Mouse (Mus musculus) 3T3-L1 (cell line): ENCODE data around the gene Timm17b.
A peak's percentile ranks its signal among the peaks of the same experiment; 100 is the strongest.

Source experiments
- DNase-seq: peaks from one replicate; pipeline ENCODE4 v3.0.0-alpha.2; 2015; ENCODE audit warnings: low read depth, low spot score

Timm17b gene

GRCm38 (mm10) chrX:7919601-7920383 is 20.6 kb downstream of the Timm17b start, which contains the start of gene Pcsk1n:
Gene Pcsk1n (plus strand): TSS chrX:7919822.
- no peak for DNase-seq

GRCm38 (mm10) chrX:7922032-7922431 is 22.9 kb downstream of the Timm17b start:
- no peak for DNase-seq

GRCm38 (mm10) chrX:7926266-7926665 is 27.1 kb downstream of the Timm17b start:
- DNase-seq: no peak

GRCm38 (mm10) chrX:7927116-7927515 is 28.0 kb downstream of the Timm17b start:
- no peak for DNase-seq

GRCm38 (mm10) chrX:7928270-7928790 is 29.2 kb downstream of the Timm17b start, which contains the start of gene Eras:
Gene Eras (minus strand): TSS chrX:7928607.
- no peak for DNase-seq

GRCm38 (mm10) chrX:7936874-7937273 is 37.7 kb downstream of the Timm17b start:
- DNase-seq: peak; percentile 15

GRCm38 (mm10) chrX:7937667-7938066 is 38.5 kb downstream of the Timm17b start:
- peak; percentile 64 for DNase-seq

GRCm38 (mm10) chrX:7945618-7946017 is 46.5 kb downstream of the Timm17b start:
- no peak for DNase-seq

GRCm38 (mm10) chrX:7947108-7947899 is 48.1 kb downstream of the Timm17b start, which contains the start of gene Hdac6:
Gene Hdac6 (minus strand): TSS chrX:7947889.
- DNase-seq: peak; percentile 32

- DNase-seq: peak; percentile 97
Measured at GRCm38 (mm10) chrX:7947900-7948492, 48.8 kb downstream of the Timm17b start.

- no peak for DNase-seq
Measured at GRCm38 (mm10) chrX:7950091-7950490, 50.9 kb downstream of the Timm17b start.
